Mouse (Mus musculus) heart, embryonic 11.5 days (tissue): ENCODE measurements around the gene Slc50a1. TPM values are rescaled to one million over a fixed set of nuclear protein-coding genes. Genes with fewer than 3 reads are reported as not detected.

Experiments
- ATAC-seq: fragments of 200-750 bp; cut with Nextera tagmentation; replicated peaks from 2 replicates; pipeline ENCODE4 v1.8.0; 2017; ENCODE audit warnings: moderate library complexity; ENCODE audit not compliant: insufficient number of reproducible peaks, low FRiP score, low TSS enrichment
- H3K27ac ChIP-seq: fragments of 300-500 bp; sonication (generic); 2 replicates; pipeline ENCODE4 v1.5.1; 2014; ENCODE audit warnings: mild to moderate bottlenecking, low read depth, low read length
- H3K27me3 ChIP-seq: fragments of 300-500 bp; sonication (generic); 2 replicates; pipeline ENCODE4 v1.6.1; 2014; ENCODE audit warnings: mild to moderate bottlenecking, low read length, mixed read lengths; ENCODE audit not compliant: control insufficient read depth, insufficient read depth
- H3K36me3 ChIP-seq: fragments of 300-500 bp; sonication (generic); 2 replicates; pipeline ENCODE4 v1.6.1; 2014; ENCODE audit warnings: mild to moderate bottlenecking, low read length, moderate library complexity, mixed read lengths; ENCODE audit not compliant: control insufficient read depth, insufficient read depth
- H3K4me1 ChIP-seq: fragments of 300-500 bp; sonication (generic); 2 replicates; pipeline ENCODE4 v1.6.1; 2014; ENCODE audit warnings: low read length; ENCODE audit not compliant: control insufficient read depth, insufficient read depth
- H3K4me2 ChIP-seq: fragments of 300-500 bp; sonication (generic); 2 replicates; pipeline ENCODE4 v1.6.1; 2014; ENCODE audit warnings: mild to moderate bottlenecking, moderate library complexity
- H3K4me3 ChIP-seq: fragments of 300-500 bp; sonication (generic); 2 replicates; pipeline ENCODE4 v1.5.1; 2014; ENCODE audit warnings: low read depth, low read length
- H3K9ac ChIP-seq: fragments of 300-500 bp; sonication (generic); 2 replicates; pipeline ENCODE4 v1.6.1; 2014; ENCODE audit warnings: mild to moderate bottlenecking, low read depth, low read length, moderate library complexity
- H3K9me3 ChIP-seq: fragments of 300-500 bp; sonication (generic); replicated peaks from 2 replicates; pipeline ENCODE4 v1.6.1; 2016; ENCODE audit warnings: low read length; ENCODE audit not compliant: control insufficient read depth
- WGBS: fragments of 180-500 bp; shearing (Covaris S2); extraction: QIAGEN DNeasy Blood & Tissue Kit; methylation state at CpG from one replicate; pipeline ENCODE4 v1.1.7; 2014; ENCODE audit not compliant: insufficient replicate concordance; 5-methylcytosine and 5-hydroxymethylcytosine counted together
- polyA plus RNA-seq: library from polyadenylated mRNA; unstranded; fragments of >200 nt; fragmentation: Nextera tagmentation; extraction: Ambion mirVana; gene quantifications from 2 replicates; pipeline ENCODE4 v1.2.1, GENCODE M21; 2014

Slc50a1 gene
- polyA plus RNA-seq, 1 experiment from 2014 or later = 40.9 TPM

- Histone ChIP-seq H3K27ac (no peak overlapping the region), H3K9me3 (no peaks in the 10 kb centered on the region), H3K36me3 (no peaks in the 10 kb centered on the region), H3K27me3 (peaks cover 37% of the 10 kb centered on the region), H3K4me1 (peaks cover 9% of the 10 kb centered on the region; the same call in 1 of the 2 replicates), H3K4me2 (0 out of 2 replicates have a peak overlapping the region, but pooled peaks have one; percentile 4), H3K9ac (no peak overlapping the region), H3K4me3 (no peak overlapping the region)
- 70% methylated on average over 4 of the region's 4 CpGs for WGBS
- ATAC-seq = no peak
These were observed 41.1 kb downstream of the Slc50a1 start for GRCm38 (mm10) chr3:89229276-89229675.

GRCm38 (mm10) chr3:89228836-89229235, 41.5 kb downstream of the Slc50a1 start, which contains the start of gene Muc1:
Gene Muc1 (plus strand): TSS chr3:89229057.
- 22% methylated on average over 10 of the region's 10 CpGs for WGBS
- Histone ChIP-seq H3K9me3 (no peaks in the 10 kb centered on the region), H3K4me1 (peaks cover 9% of the 10 kb centered on the region; the same call in 1 of the 2 replicates), H3K4me2 (peak within 1 kb of the TSS; percentile 73), H3K9ac (peak within 1 kb of the TSS; percentile 58; the same call in 1 of the 2 replicates), H3K27ac (0 out of 2 replicates have a peak within 1 kb of the TSS, but pooled peaks have one; percentile 6), H3K36me3 (no peaks in the 10 kb centered on the region), H3K27me3 (peaks cover 37% of the 10 kb centered on the region), H3K4me3 (peak within 1 kb of the TSS; percentile 49)
- no peak for ATAC-seq

- Histone ChIP-seq H3K4me2 (peak overlapping the region; percentile 73), H3K4me1 (peaks cover 9% of the 10 kb centered on the region; the same call in 1 of the 2 replicates), H3K27me3 (peaks cover 37% of the 10 kb centered on the region), H3K36me3 (no peaks in the 10 kb centered on the region), H3K9ac (peak overlapping the region; percentile 58; the same call in 1 of the 2 replicates), H3K9me3 (no peaks in the 10 kb centered on the region), H3K27ac (0 out of 2 replicates have a peak overlapping the region, but pooled peaks have one; percentile 6), H3K4me3 (peak overlapping the region; percentile 49)
- under 1% methylated on average over 20 of the region's 20 CpGs for WGBS
- ATAC-seq = no peak; the same call in 1 of the 2 replicates
These were observed 42.2 kb downstream of the Slc50a1 start for GRCm38 (mm10) chr3:89228180-89228549.

- Histone ChIP-seq H3K4me1 (peaks cover 9% of the 10 kb centered on the region; the same call in 1 of the 2 replicates), H3K27ac (0 out of 2 replicates have a peak overlapping the region, but pooled peaks have one; percentile 22), H3K9ac (peak overlapping the region; percentile 58; the same call in 1 of the 2 replicates), H3K9me3 (no peaks in the 10 kb centered on the region), H3K4me3 (peak overlapping the region; percentile 49), H3K36me3 (no peaks in the 10 kb centered on the region), H3K4me2 (peak overlapping the region; percentile 73), H3K27me3 (peaks cover 37% of the 10 kb centered on the region)
- 4% methylated on average over 40 of the region's 41 CpGs for WGBS
- peak; percentile 65 for ATAC-seq
These were observed 42.8 kb downstream of the Slc50a1 start for GRCm38 (mm10) chr3:89227307-89228179.

- 7% methylated on average over 21 of the region's 21 CpGs for WGBS
- H3K36me3 ChIP-seq = no peaks in the 10 kb centered on the region
- peak within 1 kb of the TSS; percentile 49 for H3K4me3 ChIP-seq
- peak within 1 kb of the TSS; percentile 58; the same call in 1 of the 2 replicates for H3K9ac ChIP-seq
- H3K4me2 ChIP-seq = peak within 1 kb of the TSS; percentile 73
- peaks cover 37% of the 10 kb centered on the region for H3K27me3 ChIP-seq
- no peaks in the 10 kb centered on the region for H3K9me3 ChIP-seq
- H3K4me1 ChIP-seq = peaks cover 9% of the 10 kb centered on the region; the same call in 1 of the 2 replicates
- 0 out of 2 replicates have a peak within 1 kb of the TSS, but pooled peaks have one; percentile 22 for H3K27ac ChIP-seq
- ATAC-seq = no peak
These were observed 43.5 kb downstream of the Slc50a1 start, which contains the start of gene Mtx1 for GRCm38 (mm10) chr3:89226900-89227299. Gene Mtx1 (minus strand): TSS chr3:89227088.

- 46% methylated on average over 11 of the region's 11 CpGs for WGBS
- Histone ChIP-seq H3K9ac (no peak overlapping the region), H3K4me3 (peak overlapping the region; percentile 49; the same call in 1 of the 2 replicates), H3K4me1 (peaks cover 9% of the 10 kb centered on the region; the same call in 1 of the 2 replicates), H3K4me2 (peak overlapping the region; percentile 73), H3K27me3 (peaks cover 37% of the 10 kb centered on the region), H3K27ac (0 out of 2 replicates have a peak overlapping the region, but pooled peaks have one; percentile 2), H3K9me3 (no peaks in the 10 kb centered on the region), H3K36me3 (no peaks in the 10 kb centered on the region)
- no peak for ATAC-seq
These were observed 44.0 kb downstream of the Slc50a1 start for GRCm38 (mm10) chr3:89226361-89226760.

- 45% methylated on average over 4 of the region's 4 CpGs for WGBS
- Histone ChIP-seq H3K27ac (0 out of 2 replicates have a peak overlapping the region, but pooled peaks have one; percentile 2), H3K4me1 (peaks cover 9% of the 10 kb centered on the region; the same call in 1 of the 2 replicates), H3K36me3 (no peaks in the 10 kb centered on the region), H3K9ac (no peak overlapping the region), H3K4me2 (no peak overlapping the region; the same call in 1 of the 2 replicates), H3K9me3 (no peaks in the 10 kb centered on the region), H3K4me3 (0 out of 2 replicates have a peak overlapping the region, but pooled peaks have one; percentile 49), H3K27me3 (peaks cover 35% of the 10 kb centered on the region)
- no peak for ATAC-seq
These were observed 44.5 kb downstream of the Slc50a1 start for GRCm38 (mm10) chr3:89225918-89226317.

- H3K27me3 ChIP-seq = peaks cover 30% of the 10 kb centered on the region
- no peak overlapping the region for H3K4me3 ChIP-seq
- no peak overlapping the region for H3K27ac ChIP-seq
- H3K36me3 ChIP-seq = no peaks in the 10 kb centered on the region
- H3K4me1 ChIP-seq = peaks cover 9% of the 10 kb centered on the region; the same call in 1 of the 2 replicates
- WGBS = 60% methylated on average over 12 of the region's 12 CpGs
- no peak overlapping the region for H3K4me2 ChIP-seq
- no peaks in the 10 kb centered on the region for H3K9me3 ChIP-seq
- no peak overlapping the region for H3K9ac ChIP-seq
- no peak for ATAC-seq
These were observed 45.0 kb downstream of the Slc50a1 start for GRCm38 (mm10) chr3:89225321-89225815.
